Comparison of ENCODE assay signal across 8 mouse cellular contexts in the genomic region with DNA sequence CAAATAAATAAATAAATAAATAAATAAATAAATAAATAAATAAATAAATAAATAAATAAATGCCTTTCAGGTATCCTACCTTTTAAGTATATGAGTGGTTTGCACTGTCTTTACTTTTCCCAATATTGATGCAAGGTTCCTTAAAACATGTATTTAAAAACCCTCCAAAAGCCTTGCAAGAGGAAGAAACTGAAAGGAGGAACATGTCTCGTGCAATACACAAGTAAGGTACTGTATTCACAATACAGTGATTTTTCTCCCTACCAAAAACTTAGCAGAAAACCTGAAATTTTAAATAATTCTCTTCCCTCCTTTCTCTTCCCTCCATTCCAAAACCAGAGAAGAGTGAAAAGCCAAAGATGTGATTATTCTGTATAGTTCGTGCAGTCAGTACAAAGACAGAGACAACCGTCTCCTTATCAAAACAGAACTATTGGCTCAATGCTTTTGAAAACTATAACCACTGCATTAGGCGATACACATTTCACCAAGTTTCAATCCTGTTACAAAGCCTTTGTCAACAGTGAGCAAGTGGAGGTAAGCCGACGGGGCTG. TPM values are rescaled to one million over a fixed set of nuclear protein-coding genes. Genes with fewer than 3 reads are reported as not detected.
DNase-seq lines count a peak whose midpoint lies in the region; ATAC-seq and TF ChIP-seq lines count a peak whose summit lies in the region.

No protein-coding gene starts in this region.

- ATAC-seq in heart, embryonic 12.5 days (ENCODE audit: insufficient number of reproducible peaks, low FRiP score): no peak
- no peak for ATAC-seq in forebrain, embryonic 13.5 days

- peak overlapping the region; percentile 85 for H3K9ac ChIP-seq in heart, embryonic 12.5 days
- H3K9ac ChIP-seq in CH12.LX (ENCODE audit: insufficient read depth, low read depth): peak overlapping the region; percentile 51
- peak overlapping the region; percentile 96 for H3K9ac ChIP-seq in forebrain, embryonic 13.5 days

- no peaks in the 10 kb centered on the region for H3K27me3 ChIP-seq in heart, embryonic 12.5 days (replicated peaks)
- no peaks in the 10 kb centered on the region for H3K27me3 ChIP-seq in CH12.LX (replicated peaks)
- H3K27me3 ChIP-seq in forebrain, embryonic 13.5 days: no peaks in the 10 kb centered on the region

- H3K4me3 ChIP-seq in heart, embryonic 12.5 days: peak overlapping the region; percentile 96
- H3K4me3 ChIP-seq in CH12.LX (replicated peaks in 1 of 3; ENCODE audit: low read depth in 2 of 3, low read length in 2 of 3, poor library complexity in 1 of 3): peak overlapping the region; percentile 83 to 93 (median 91)
- peak overlapping the region; percentile 93 for H3K4me3 ChIP-seq in forebrain, embryonic 13.5 days
- peak overlapping the region; percentile 70 for H3K4me3 ChIP-seq in macrophage (ENCODE audit: inconsistent target)

- peaks cover 5% of the 10 kb centered on the region; the same call in 1 of the 2 replicates for H3K79me2 ChIP-seq in CH12.LX (replicated peaks; ENCODE audit: control insufficient read depth, extremely low read depth, insufficient read depth, poor library complexity, severe bottlenecking)
- peaks cover 54% of the 10 kb centered on the region for H3K79me2 ChIP-seq in macrophage (ENCODE audit: inconsistent target)

- no peak for TF ChIP-seq POLR2A in CH12.LX (IDR thresholded peaks at IDR 0.05; ENCODE audit: low read depth, low read length)

- H3K9me3 ChIP-seq in heart, embryonic 12.5 days (replicated peaks): no peaks in the 10 kb centered on the region
- H3K9me3 ChIP-seq in CH12.LX (replicated peaks; ENCODE audit: low read length): no peaks in the 10 kb centered on the region
- no peaks in the 10 kb centered on the region for H3K9me3 ChIP-seq in forebrain, embryonic 13.5 days (replicated peaks)

- no peaks in the 10 kb centered on the region for H3K36me3 ChIP-seq in heart, embryonic 12.5 days
- no peaks in the 10 kb centered on the region for H3K36me3 ChIP-seq in CH12.LX (replicated peaks in 1 of 2; ENCODE audit: control insufficient read depth in 1 of 2, insufficient read depth in 1 of 2, low read length in 1 of 2)
- no peaks in the 10 kb centered on the region for H3K36me3 ChIP-seq in forebrain, embryonic 13.5 days (ENCODE audit: poor library complexity, severe bottlenecking)
- no peaks in the 10 kb centered on the region for H3K36me3 ChIP-seq in macrophage (ENCODE audit: inconsistent target)

- 4% methylated on average over 6 of the region's 6 CpGs for WGBS in heart, embryonic 12.5 days
- 3% methylated on average over 6 of the region's 6 CpGs for WGBS in forebrain, embryonic 13.5 days
- 0% methylated on average over 6 of the region's 6 CpGs for WGBS in macrophage (ENCODE audit: missing documents)

- no peak for TF ChIP-seq RAD21 in CH12.LX (IDR thresholded peaks at IDR 0.05; ENCODE audit: low read depth, low read length)

- peaks cover 3% of the 10 kb centered on the region for H3K4me1 ChIP-seq in heart, embryonic 12.5 days (replicated peaks)
- H3K4me1 ChIP-seq in CH12.LX (ENCODE audit: control insufficient read depth in 1 of 2, insufficient read depth in 2 of 2): peaks cover 0 to 27% of the 10 kb centered on the region in 2 experiments; a peak in 2 of 4 replicates
- peaks cover 13% of the 10 kb centered on the region for H3K4me1 ChIP-seq in forebrain, embryonic 13.5 days

- peak overlapping the region; percentile 89 for H3K27ac ChIP-seq in heart, embryonic 12.5 days (ENCODE audit: poor library complexity, severe bottlenecking)
- H3K27ac ChIP-seq in CH12.LX (ENCODE audit: insufficient read depth, low read depth): 0 out of 2 replicates have a peak overlapping the region, but pooled peaks have one; percentile 46
- peak overlapping the region; percentile 96 for H3K27ac ChIP-seq in forebrain, embryonic 13.5 days
- peak overlapping the region; percentile 42 for H3K27ac ChIP-seq in macrophage

- dilution Hi-C loops in CH12.LX (cut with MboI; ENCODE audit: extremely low pct_ligation_motif_present, extremely low pct_unique_long_range_greater_than_20kb, low sequenced_read_pairs): no loop called here

- no peak for DNase-seq in heart, adult 9 months (ENCODE audit: low spot score in 2 of 2)
- no peak for DNase-seq in CH12.LX (ENCODE audit: extremely low read depth)
- DNase-seq in thymus, postnatal 10 days (ENCODE audit: low spot score in 2 of 2): no peak
- no peak for DNase-seq in gastrocnemius, postnatal 25 days
- DNase-seq in right cerebral cortex, postnatal 10 days (ENCODE audit: low spot score in 2 of 2): no peak

- in situ Hi-C loops in CH12.LX (cut with MboI; ENCODE audit: low pct_ligation_motif_present, low pct_unique_long_range_greater_than_20kb, low sequenced_read_pairs): no loop called here

- TF ChIP-seq EP300 in CH12.LX (IDR thresholded peaks at IDR 0.05; ENCODE audit: low read length): no peak

- TF ChIP-seq CTCF in CH12.LX (conservative IDR thresholded peaks at IDR 0.05 in 1 of 2, IDR thresholded peaks at IDR 0.05 in 1 of 2; ENCODE audit: low read depth in 2 of 2, low read length in 2 of 2): no peak

- peak overlapping the region; percentile 80 for H3K4me2 ChIP-seq in heart, embryonic 12.5 days
- peak overlapping the region; percentile 41 for H3K4me2 ChIP-seq in CH12.LX (ENCODE audit: insufficient read depth, low read depth, poor library complexity, severe bottlenecking)
- H3K4me2 ChIP-seq in forebrain, embryonic 13.5 days: peak overlapping the region; percentile 61

TF ChIP-seq in CH12.LX, 34 proteins besides CTCF, POLR2A, EP300 and RAD21:
- TF ChIP-seq SMC3 (IDR thresholded peaks at IDR 0.05; ENCODE audit: low read depth, low read length) (no peak), GABPA (IDR thresholded peaks at IDR 0.05; ENCODE audit: insufficient replicate concordance, low read depth, low read length) (no peak), TBP (conservative IDR thresholded peaks at IDR 0.05; ENCODE audit: low read depth, low read length) (no peak), BHLHE40 (IDR thresholded peaks at IDR 0.05; ENCODE audit: low read depth, low read length) (peak; percentile 60; the same call in 1 of the 2 replicates), HCFC1 (IDR thresholded peaks at IDR 0.05; ENCODE audit: low read depth, low read length) (no peak), MAX (IDR thresholded peaks at IDR 0.05; ENCODE audit: low read length) (no peak)

RNA-seq across cellular contexts. Expression of a gene that starts 1.0 kb away (rescaled TPM):
- polyA plus RNA-seq in heart, embryonic 12.5 days (2016; fragmentation: Nextera tagmentation; extraction: Ambion mirVana): 13.0 and 13.2 TPM in 2 replicates
- total RNA-seq in CH12.LX (2012; rRNA removed) (6.2 and 7.7 TPM in 2 replicates), CH12.LX (2014; rRNA removed) (8.1 and 9.6 TPM in 2 replicates)
- polyA plus RNA-seq in CH12.LX (2012; ENCODE audit: insufficient read length, low read depth) (12.3 and 13.1 TPM in 2 replicates), macrophage (2018) (20.2 to 38.4 TPM (median 27.5 TPM) in 3 replicates)
- 42.8 and 49.8 TPM in 2 replicates for polyA plus RNA-seq in forebrain, embryonic 13.5 days (2015; fragmentation: Nextera tagmentation; extraction: Ambion mirVana)
- 100 to 1,000 TPM in 4 of 26 experiments, 10 to 100 TPM in 22; 19.1 to 108 (median 79.6) TPM for total RNA-seq in macrophage (2018; cell fraction: chromatin; rRNA removed)
- 10 to 100 TPM; 26.4 to 58.6 (median 39.1) TPM for total RNA-seq in macrophage (2018; cell fraction: cytosol; rRNA removed)
- total RNA-seq in macrophage (2018; cell fraction: nucleus; rRNA removed): 100 to 1,000 TPM in 3 of 26 experiments, 10 to 100 TPM in 23; 28.4 to 132 (median 61.6) TPM
- 10 to 100 TPM; 38.3 to 48.3 TPM for total RNA-seq in gastrocnemius, postnatal 25 days (2021)

Comparison
In these comparisons a context has a peak if more than half of its experiments do, and no peak if none do; other contexts are left out.
1. H3K27ac ChIP-seq: peak in every context shown above with its lines; median percentile 96 in forebrain, embryonic 13.5 days; 89 in heart, embryonic 12.5 days; 46 in CH12.LX; 42 in macrophage.